Mouse (Mus musculus) forebrain, embryonic 13.5 days (tissue): ENCODE data around the gene Xcr1. TPM values are rescaled to one million over a fixed set of nuclear protein-coding genes. Genes with fewer than 3 reads are reported as not detected.

Experiments used
- ATAC-seq: fragments of 200-750 bp; cut with Nextera tagmentation; 2 replicates; pipeline ENCODE4 v1.8.0; 2017
- H3K27ac ChIP-seq: fragments of 300-500 bp; sonication (generic); 2 replicates; pipeline ENCODE4 v1.5.1; 2015; ENCODE audit warnings: inconsistent platforms, mild to moderate bottlenecking, moderate library complexity
- H3K27me3 ChIP-seq: fragments of 300-500 bp; sonication (generic); 2 replicates; pipeline ENCODE4 v1.6.1; 2015; ENCODE audit warnings: mild to moderate bottlenecking, inconsistent platforms
- H3K36me3 ChIP-seq: fragments of 300-500 bp; sonication (generic); 2 replicates; pipeline ENCODE4 v1.6.1; 2015; ENCODE audit warnings: mild to moderate bottlenecking, inconsistent platforms; ENCODE audit not compliant: poor library complexity, severe bottlenecking
- H3K4me1 ChIP-seq: fragments of 300-500 bp; sonication (generic); 2 replicates; pipeline ENCODE4 v1.6.1; 2015; ENCODE audit warnings: inconsistent platforms
- H3K4me2 ChIP-seq: fragments of 300-500 bp; sonication (generic); 2 replicates; pipeline ENCODE4 v1.6.1; 2015; ENCODE audit warnings: inconsistent platforms, mild to moderate bottlenecking, moderate library complexity
- H3K4me3 ChIP-seq: fragments of 300-500 bp; sonication (generic); 2 replicates; pipeline ENCODE4 v1.5.1; 2015; ENCODE audit warnings: mild to moderate bottlenecking, inconsistent platforms
- H3K9ac ChIP-seq: fragments of 300-500 bp; sonication (generic); 2 replicates; pipeline ENCODE4 v1.6.1; 2015; ENCODE audit warnings: mild to moderate bottlenecking, inconsistent platforms
- H3K9me3 ChIP-seq: fragments of 300-500 bp; sonication (generic); replicated peaks from 2 replicates; pipeline ENCODE4 v1.6.1; 2016; ENCODE audit warnings: inconsistent platforms
- WGBS: fragments of 180-500 bp; shearing (Covaris S2); methylation state at CpG from one replicate; pipeline ENCODE4 v1.1.7; 2015; 5-methylcytosine and 5-hydroxymethylcytosine counted together
- polyA plus RNA-seq: library from polyadenylated mRNA; unstranded; fragments of >200 nt; fragmentation: Nextera tagmentation; extraction: Ambion mirVana; gene quantifications from 2 replicates; pipeline ENCODE4 v1.2.1, GENCODE M21; 2015

Gene Xcr1
- polyA plus RNA-seq, 1 experiment from 2014 or later, result 0.10 TPM

DNA sequence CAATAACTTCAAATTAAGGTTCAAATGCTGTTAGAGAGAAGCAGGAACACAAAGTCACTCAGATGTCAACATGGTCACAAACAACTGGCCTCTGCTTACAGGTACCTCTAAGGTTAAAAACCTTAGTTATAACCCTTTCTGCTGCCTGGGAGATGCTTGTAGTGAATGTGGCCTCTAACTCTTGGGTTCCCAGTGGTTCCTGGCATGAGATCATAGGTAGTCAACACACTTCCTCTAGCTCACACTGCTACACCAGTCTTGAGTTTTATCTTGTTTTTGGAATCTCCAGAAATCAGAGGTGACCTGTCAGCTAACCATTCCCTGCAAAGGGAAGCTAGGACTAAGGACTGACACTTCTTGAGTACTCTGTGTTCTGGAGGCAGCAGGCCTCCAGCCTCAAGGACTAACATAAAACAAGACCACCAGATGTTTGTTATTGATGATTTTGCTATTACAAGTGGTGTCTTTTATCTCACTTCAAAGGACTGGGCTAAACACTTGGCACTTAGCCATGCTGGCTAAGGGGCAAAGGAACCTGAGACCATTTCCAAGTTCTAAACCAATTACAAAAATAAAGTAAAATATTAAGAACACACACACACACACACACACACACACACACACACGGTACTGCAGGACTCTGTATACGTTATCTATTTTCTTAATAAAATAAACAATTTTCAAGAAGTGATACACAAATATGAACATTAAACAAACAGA, 11.7 kb downstream of the Xcr1 start:
- H3K9me3 ChIP-seq, result no peaks in the 10 kb centered on the region
- no peaks in the 10 kb centered on the region for H3K36me3 ChIP-seq
- 77% methylated on average over 2 of the region's 2 CpGs for WGBS
- H3K27me3 ChIP-seq, result no peaks in the 10 kb centered on the region
- no peak overlapping the region for H3K4me3 ChIP-seq
- no peak overlapping the region for H3K9ac ChIP-seq
- H3K4me2 ChIP-seq, result 0 out of 2 replicates have a peak overlapping the region, but pooled peaks have one; percentile 2
- no peak overlapping the region for H3K27ac ChIP-seq
- no peak for ATAC-seq
- peaks cover 18% of the 10 kb centered on the region for H3K4me1 ChIP-seq

DNA sequence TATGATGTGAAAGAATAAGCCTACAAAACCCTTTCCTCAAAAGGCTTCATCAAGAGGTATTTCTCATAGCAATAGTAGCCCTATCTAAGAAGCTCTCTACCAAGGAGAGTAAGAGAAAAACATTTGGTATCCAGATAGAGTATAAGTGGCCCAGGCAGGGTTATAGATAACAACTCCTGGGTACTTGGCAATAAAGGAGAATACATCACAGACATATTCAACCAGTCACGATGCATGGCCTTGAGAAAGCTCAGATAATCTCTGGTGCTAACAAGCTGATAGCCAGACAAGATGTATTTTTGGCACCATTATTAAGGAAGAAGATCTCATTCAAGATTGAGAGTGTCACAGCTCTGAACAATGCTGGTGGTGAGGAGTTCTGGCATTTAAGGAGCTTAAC, 15.3 kb downstream of the Xcr1 start:
- Histone ChIP-seq H3K36me3 (no peaks in the 10 kb centered on the region), H3K9me3 (no peaks in the 10 kb centered on the region), H3K4me2 (no peak overlapping the region), H3K4me3 (no peak overlapping the region), H3K9ac (no peak overlapping the region), H3K27me3 (no peaks in the 10 kb centered on the region), H3K27ac (no peak overlapping the region), H3K4me1 (peaks cover 15% of the 10 kb centered on the region)
- WGBS, result 91% methylated on average over 1 of the region's 1 CpGs
- ATAC-seq, result no peak

DNA sequence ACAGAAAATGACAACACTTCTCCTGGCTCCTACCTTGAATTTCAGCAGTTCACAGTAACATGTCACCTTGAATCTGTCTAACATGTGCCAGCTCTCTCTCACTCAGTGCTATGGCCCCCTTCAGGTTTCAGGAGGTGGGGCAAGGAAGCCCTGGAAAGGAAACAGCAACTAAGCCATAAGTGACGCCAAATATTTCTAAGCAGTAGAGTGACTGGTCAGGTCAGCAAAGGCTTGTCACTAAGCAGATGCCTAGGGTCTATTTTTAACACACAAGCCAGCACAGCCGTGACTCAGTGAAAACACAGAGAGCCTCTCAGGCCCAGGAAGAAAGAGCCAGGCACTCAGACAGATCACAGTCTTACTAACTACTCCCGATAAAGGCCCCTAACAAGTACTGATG, 16.7 kb downstream of the Xcr1 start:
- Histone ChIP-seq H3K4me2 (no peak overlapping the region), H3K9ac (no peak overlapping the region), H3K27ac (no peak overlapping the region), H3K9me3 (no peaks in the 10 kb centered on the region), H3K36me3 (peaks cover 3% of the 10 kb centered on the region), H3K27me3 (no peaks in the 10 kb centered on the region), H3K4me1 (peaks cover 4% of the 10 kb centered on the region; the same call in 1 of the 2 replicates), H3K4me3 (no peak overlapping the region)
- 82% methylated on average over 3 of the region's 3 CpGs for WGBS
- ATAC-seq, result no peak

DNA sequence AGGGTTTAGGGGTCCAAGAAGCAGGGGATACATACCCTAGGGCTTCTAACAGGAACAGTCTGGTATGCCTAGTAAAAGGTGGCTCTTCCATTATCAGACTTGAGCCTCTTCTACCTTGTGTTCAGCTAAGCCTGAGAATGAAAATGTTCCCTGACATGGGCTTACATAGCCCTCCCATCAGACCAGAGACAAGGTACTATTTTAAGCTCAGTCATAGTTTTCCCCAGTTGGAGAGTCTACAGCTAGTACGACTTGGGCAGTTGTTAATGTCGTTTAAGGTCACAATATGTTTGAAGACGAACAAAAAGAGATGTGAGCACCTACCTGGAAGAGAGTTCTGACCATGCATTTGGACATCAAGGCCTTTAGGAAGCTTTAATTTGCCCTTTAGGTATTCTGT, 17.4 kb downstream of the Xcr1 start:
- Histone ChIP-seq H3K27me3 (no peaks in the 10 kb centered on the region), H3K4me3 (no peak overlapping the region), H3K9ac (no peak overlapping the region), H3K4me2 (no peak overlapping the region), H3K27ac (no peak overlapping the region), H3K9me3 (no peaks in the 10 kb centered on the region), H3K36me3 (peaks cover 6% of the 10 kb centered on the region), H3K4me1 (no peaks in the 10 kb centered on the region)
- no peak for ATAC-seq
- 92% methylated on average over 3 of the region's 3 CpGs for WGBS

DNA sequence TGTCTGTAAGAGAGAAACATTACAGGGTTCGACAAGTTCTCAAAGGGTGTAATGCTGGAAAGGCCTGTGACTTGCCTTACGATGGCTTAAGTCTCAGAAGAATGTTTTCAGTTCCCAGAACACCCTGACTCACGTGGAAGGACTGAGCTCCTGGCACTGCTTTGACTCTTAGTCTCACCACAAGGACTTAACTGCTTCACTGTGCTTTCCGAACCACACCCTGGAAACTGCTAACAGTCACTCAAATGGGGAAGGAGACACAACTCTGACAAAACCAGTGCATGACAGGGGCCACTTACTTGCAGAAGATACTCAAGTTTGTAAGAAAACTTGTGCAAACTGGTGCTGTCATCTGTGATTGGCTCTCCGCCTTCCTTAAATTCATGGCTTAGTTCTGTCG, 21.6 kb downstream of the Xcr1 start:
- 90% methylated on average over 6 of the region's 6 CpGs for WGBS
- no peak for ATAC-seq
- no peak overlapping the region for H3K27ac ChIP-seq
- H3K27me3 ChIP-seq, result no peaks in the 10 kb centered on the region
- H3K4me3 ChIP-seq, result no peak overlapping the region
- no peaks in the 10 kb centered on the region for H3K9me3 ChIP-seq
- no peaks in the 10 kb centered on the region for H3K4me1 ChIP-seq
- H3K36me3 ChIP-seq, result peaks cover 26% of the 10 kb centered on the region
- H3K9ac ChIP-seq, result no peak overlapping the region
- no peak overlapping the region for H3K4me2 ChIP-seq

DNA sequence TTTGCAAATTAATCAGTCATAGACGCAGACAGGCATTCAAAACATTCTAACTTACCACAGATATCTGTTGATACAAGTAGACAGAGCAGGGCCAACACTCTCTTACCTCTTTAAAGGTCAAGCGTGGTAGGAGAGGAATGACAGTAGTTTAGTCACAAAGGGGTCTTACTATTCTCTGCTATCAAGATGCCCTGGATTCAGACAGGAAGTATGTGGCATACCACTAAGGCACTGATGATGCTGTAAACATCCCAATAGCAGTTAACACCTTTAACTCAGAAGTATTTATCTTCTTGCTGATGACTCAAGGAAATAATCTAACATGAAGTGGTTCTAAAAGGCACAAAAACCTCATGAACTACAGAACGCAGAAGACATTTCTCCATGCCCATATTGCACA, 26.0 kb downstream of the Xcr1 start:
- Histone ChIP-seq H3K4me3 (no peak overlapping the region), H3K36me3 (peaks cover 42% of the 10 kb centered on the region), H3K9ac (no peak overlapping the region), H3K9me3 (no peaks in the 10 kb centered on the region), H3K4me2 (no peak overlapping the region), H3K27me3 (no peaks in the 10 kb centered on the region), H3K27ac (no peak overlapping the region), H3K4me1 (no peaks in the 10 kb centered on the region)
- ATAC-seq, result no peak
- WGBS, result 94% methylated on average over 3 of the region's 3 CpGs

DNA sequence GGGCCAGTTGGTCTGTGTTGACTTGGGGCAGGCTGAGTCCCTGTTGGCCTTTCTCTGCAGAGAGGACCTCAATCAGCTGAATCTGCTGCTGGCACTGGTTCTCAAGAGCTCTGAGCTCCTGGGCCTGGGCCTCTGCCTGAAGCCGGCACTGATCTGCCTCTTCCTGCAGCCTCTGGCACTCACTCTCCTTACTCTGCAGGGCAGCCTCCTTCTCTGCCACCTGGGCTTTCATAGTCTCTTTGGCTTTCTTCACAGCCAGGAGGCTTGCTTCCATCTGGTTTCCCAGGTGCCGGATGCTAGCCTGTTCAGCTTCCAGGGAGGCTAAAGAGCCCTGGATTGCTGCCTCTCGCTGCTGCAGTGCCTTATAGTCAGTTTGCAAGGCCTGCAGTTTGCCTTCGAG, 32.9 kb downstream of the Xcr1 start:
- no peaks in the 10 kb centered on the region for H3K9me3 ChIP-seq
- H3K4me3 ChIP-seq, result no peak overlapping the region
- no peaks in the 10 kb centered on the region for H3K4me1 ChIP-seq
- H3K36me3 ChIP-seq, result peaks cover 61% of the 10 kb centered on the region
- no peak overlapping the region for H3K9ac ChIP-seq
- ATAC-seq, result no peak
- H3K27me3 ChIP-seq, result no peaks in the 10 kb centered on the region
- H3K4me2 ChIP-seq, result no peak overlapping the region
- no peak overlapping the region for H3K27ac ChIP-seq
- WGBS, result 88% methylated on average over 4 of the region's 4 CpGs

DNA sequence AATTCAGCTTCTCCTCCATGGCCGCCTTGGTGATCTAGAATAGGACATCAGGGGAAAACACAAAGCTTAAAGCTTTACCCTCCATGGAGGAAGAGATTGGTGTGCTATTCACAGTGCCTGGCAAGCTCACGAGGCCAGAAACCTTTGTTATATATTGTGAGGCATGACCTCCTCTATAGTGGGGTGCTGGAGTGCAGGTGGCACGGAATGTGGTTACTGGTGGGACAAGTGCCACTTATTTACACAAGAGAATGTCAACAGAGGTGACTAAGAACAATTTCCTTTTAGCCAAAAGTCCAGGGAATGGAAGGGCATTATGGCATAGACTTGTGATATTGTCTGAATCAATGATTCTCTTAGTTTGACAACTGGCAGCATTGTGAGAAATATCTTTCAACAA, 35.2 kb downstream of the Xcr1 start:
- no peak overlapping the region for H3K4me2 ChIP-seq
- H3K4me3 ChIP-seq, result no peak overlapping the region
- H3K9ac ChIP-seq, result no peak overlapping the region
- no peak overlapping the region for H3K27ac ChIP-seq
- H3K4me1 ChIP-seq, result no peaks in the 10 kb centered on the region
- no peaks in the 10 kb centered on the region for H3K9me3 ChIP-seq
- no peak for ATAC-seq
- WGBS, result 86% methylated on average over 3 of the region's 3 CpGs
- H3K36me3 ChIP-seq, result peaks cover 79% of the 10 kb centered on the region
- no peaks in the 10 kb centered on the region for H3K27me3 ChIP-seq

DNA sequence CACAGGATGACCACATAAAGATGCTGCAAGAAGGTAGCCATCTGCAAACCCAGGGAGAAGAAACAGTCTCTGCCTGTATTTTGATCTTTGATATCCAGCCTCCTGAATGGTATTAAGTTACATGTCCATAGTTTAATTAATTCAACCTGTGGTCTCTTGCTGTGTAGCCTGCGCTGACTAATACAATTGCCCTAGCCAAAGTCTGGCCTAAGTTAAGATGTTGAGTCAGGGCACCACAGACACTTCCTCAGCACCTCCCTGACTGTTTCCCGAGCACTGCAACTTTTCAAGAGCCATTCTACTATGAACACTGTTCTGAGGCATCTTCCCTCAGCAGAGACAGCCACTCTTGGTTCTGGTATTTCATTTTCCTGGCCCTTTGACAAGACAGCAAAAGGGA, 43.2 kb downstream of the Xcr1 start:
- WGBS, result 90% methylated on average over 2 of the region's 2 CpGs
- no peak overlapping the region for H3K4me2 ChIP-seq
- no peak overlapping the region for H3K9ac ChIP-seq
- H3K4me1 ChIP-seq, result no peaks in the 10 kb centered on the region
- peaks cover 55% of the 10 kb centered on the region for H3K36me3 ChIP-seq
- H3K4me3 ChIP-seq, result no peak overlapping the region
- H3K27ac ChIP-seq, result no peak overlapping the region
- H3K27me3 ChIP-seq, result no peaks in the 10 kb centered on the region
- no peak for ATAC-seq
- H3K9me3 ChIP-seq, result no peaks in the 10 kb centered on the region

DNA sequence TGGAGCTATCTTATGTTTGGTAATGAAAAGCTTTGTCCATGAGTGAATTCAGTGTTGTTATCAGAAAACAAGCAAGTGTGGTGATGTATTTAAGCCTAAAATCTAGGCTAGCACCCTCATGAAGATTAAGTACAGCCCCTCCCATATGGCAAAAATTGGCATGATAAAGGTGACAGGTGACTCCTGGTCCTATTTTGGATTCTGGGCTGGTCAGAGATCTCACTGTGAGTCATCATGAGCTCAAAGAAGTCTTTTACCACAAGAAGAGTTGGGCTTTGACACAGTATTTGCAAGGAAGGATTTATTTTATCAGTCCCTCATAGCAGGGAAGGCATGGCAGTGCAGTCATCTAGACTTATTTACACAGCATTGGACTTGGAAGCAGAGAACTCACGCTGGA, 45.8 kb downstream of the Xcr1 start:
- WGBS, result 82% methylated on average over 1 of the region's 1 CpGs
- Histone ChIP-seq H3K27ac (no peak overlapping the region), H3K36me3 (peaks cover 44% of the 10 kb centered on the region), H3K9me3 (no peaks in the 10 kb centered on the region), H3K4me1 (no peaks in the 10 kb centered on the region), H3K4me2 (no peak overlapping the region), H3K27me3 (no peaks in the 10 kb centered on the region), H3K9ac (no peak overlapping the region), H3K4me3 (no peak overlapping the region)
- no peak for ATAC-seq

DNA sequence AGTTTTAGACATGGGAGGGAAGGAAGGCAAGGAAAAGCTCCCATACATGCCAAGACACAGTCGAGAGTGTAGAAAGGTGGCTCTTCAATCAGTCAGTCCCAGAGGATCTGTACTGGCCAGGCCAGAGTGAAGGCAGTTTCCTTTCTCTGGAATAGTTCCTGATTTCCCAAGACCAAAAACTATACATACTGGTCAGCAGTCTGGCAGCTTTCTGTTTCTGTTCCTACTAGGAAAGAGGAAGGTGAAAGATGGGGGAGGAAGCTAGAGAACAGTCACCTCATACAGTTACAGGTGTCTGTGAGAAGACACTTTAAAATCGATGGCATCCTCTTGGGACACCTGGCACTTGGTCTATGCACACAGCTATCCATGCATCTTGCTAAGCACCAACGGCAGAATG, 46.4 kb downstream of the Xcr1 start:
- ATAC-seq, result no peak

DNA sequence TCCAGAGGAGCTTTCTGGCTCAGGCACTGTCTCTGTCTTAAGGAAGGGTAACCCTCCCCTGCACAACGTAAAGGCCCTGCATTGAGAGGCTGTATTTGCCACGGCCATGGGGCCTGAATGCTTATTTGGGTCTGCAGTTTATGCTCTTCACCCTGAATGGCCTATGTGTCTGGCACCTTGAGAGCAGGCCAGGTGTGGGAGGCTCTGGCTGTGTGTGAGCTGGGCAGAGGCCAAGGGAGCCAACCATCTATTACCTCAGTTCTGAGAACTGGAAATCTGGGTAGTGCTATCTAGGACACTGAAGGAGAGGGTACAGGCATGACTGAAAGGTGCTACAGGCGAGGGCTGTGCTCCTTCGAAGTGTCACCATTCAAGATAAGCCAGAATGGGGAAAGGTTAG, 47.0 kb downstream of the Xcr1 start:
- WGBS, result 86% methylated on average over 4 of the region's 4 CpGs
- no peak overlapping the region for H3K27ac ChIP-seq
- no peaks in the 10 kb centered on the region for H3K4me1 ChIP-seq
- peaks cover 49% of the 10 kb centered on the region for H3K36me3 ChIP-seq
- no peak overlapping the region for H3K4me2 ChIP-seq
- no peak overlapping the region for H3K4me3 ChIP-seq
- no peak overlapping the region for H3K9ac ChIP-seq
- H3K27me3 ChIP-seq, result no peaks in the 10 kb centered on the region
- ATAC-seq, result no peak
- no peaks in the 10 kb centered on the region for H3K9me3 ChIP-seq

More for the DNA sequence above, 46.4 kb downstream of the Xcr1 start:
- no peak overlapping the region for H3K27ac ChIP-seq
- no peak overlapping the region for H3K4me3 ChIP-seq
- H3K4me1 ChIP-seq, result no peaks in the 10 kb centered on the region
- 94% methylated on average over 3 of the region's 3 CpGs for WGBS
- no peaks in the 10 kb centered on the region for H3K27me3 ChIP-seq
- H3K9me3 ChIP-seq, result no peaks in the 10 kb centered on the region
- no peak overlapping the region for H3K4me2 ChIP-seq
- no peak overlapping the region for H3K9ac ChIP-seq
- H3K36me3 ChIP-seq, result peaks cover 44% of the 10 kb centered on the region

DNA sequence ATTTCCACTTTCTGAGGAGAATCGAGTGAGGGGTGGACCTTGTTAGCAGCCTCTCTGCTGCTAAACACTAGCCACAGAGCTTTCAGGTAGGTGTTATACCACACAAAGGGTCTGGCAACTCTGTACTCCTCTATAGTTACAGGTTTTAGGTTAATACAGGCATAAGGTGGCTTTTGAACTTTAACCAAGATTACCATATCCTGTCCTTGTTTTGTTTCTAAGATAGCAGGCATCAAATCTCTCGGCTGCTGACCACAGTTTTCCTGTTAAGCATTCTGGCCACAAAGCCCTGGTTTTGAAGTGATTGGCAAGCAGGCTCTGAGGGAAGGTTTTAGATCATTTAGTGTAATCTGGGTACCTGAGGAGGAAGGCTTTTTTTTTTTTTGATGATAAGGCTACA, 47.5 kb downstream of the Xcr1 start:
- no peaks in the 10 kb centered on the region for H3K9me3 ChIP-seq
- H3K36me3 ChIP-seq, result peaks cover 49% of the 10 kb centered on the region
- no peak overlapping the region for H3K4me3 ChIP-seq
- no peak overlapping the region for H3K27ac ChIP-seq
- ATAC-seq, result no peak
- no peak overlapping the region for H3K9ac ChIP-seq
- H3K27me3 ChIP-seq, result no peaks in the 10 kb centered on the region
- no peaks in the 10 kb centered on the region for H3K4me1 ChIP-seq
- H3K4me2 ChIP-seq, result no peak overlapping the region
- 68% methylated on average over 2 of the region's 2 CpGs for WGBS
